Mouse (Mus musculus) CD4-positive naive resting alpha-beta T cell, adult 76 days (primary cell): ENCODE measurements around the gene Lingo4. TPM values are rescaled to one million over a fixed set of nuclear protein-coding genes. Genes with fewer than 3 reads are reported as not detected.

Experiments
- total RNA-seq: library from RNA; stranded (reverse); gene quantifications from one replicate; pipeline ENCODE4 v1.2.4, GENCODE M21; 2023

Lingo4 gene
- not detected for total RNA-seq

GRCm38 (mm10) chr3:94398217-94398616 lies at the start of gene Lingo4:
Lingo4 (plus strand) TSS chr3:94398517.

GRCm38 (mm10) chr3:94362138-94362537 lies 36.2 kb upstream of the Lingo4 start, which contains the start of gene C2cd4d:
C2cd4d (plus strand) TSS chr3:94362438.

GRCm38 (mm10) chr3:94372641-94373040 lies 25.7 kb upstream of the Lingo4 start, which contains the start of gene Rorc:
Rorc (plus strand) TSS chr3:94372794.

GRCm38 (mm10) chr3:94413031-94413679 lies 14.8 kb downstream of the Lingo4 start, which contains the start of gene Tdrkh:
Tdrkh (plus strand) TSS chr3:94413273.

GRCm38 (mm10) chr3:94442951-94443596 lies 44.8 kb downstream of the Lingo4 start, which contains the start of gene Mrpl9:
Mrpl9 (plus strand) TSS chr3:94443318.

GRCm38 (mm10) chr3:94443597-94443964 lies 45.3 kb downstream of the Lingo4 start, which contains the start of gene Oaz3:
Oaz3 (minus strand) TSS chr3:94443915.

Other genes starting within 250 kb of the Lingo4 start
- gene Gm10696, start 220.3 kb upstream of the Lingo4 start, total RNA-seq: not detected
- not detected for gene Gm5286, start 201.8 kb upstream of the Lingo4 start, total RNA-seq
- not detected for gene Gm4778, start 134.5 kb upstream of the Lingo4 start, total RNA-seq
- 7.2 TPM for gene Them4, start 88.4 kb upstream of the Lingo4 start, total RNA-seq
- gene Them5, start 56.4 kb upstream of the Lingo4 start, total RNA-seq: not detected
- not detected for gene C2cd4d, start 36.1 kb upstream of the Lingo4 start, total RNA-seq
- gene Rorc, start 25.7 kb upstream of the Lingo4 start, total RNA-seq: not detected
- gene Tdrkh, start 14.8 kb downstream of the Lingo4 start, total RNA-seq: 5.8 TPM
- gene Mrpl9, start 44.8 kb downstream of the Lingo4 start, total RNA-seq: 80.5 TPM
- not detected for gene Oaz3, start 45.4 kb downstream of the Lingo4 start, total RNA-seq
- not detected for gene Celf3, start 79.8 kb downstream of the Lingo4 start, total RNA-seq
- gene Riiad1, start 81.8 kb downstream of the Lingo4 start, total RNA-seq: 4.9 TPM
- gene Snx27, start 184.2 kb downstream of the Lingo4 start, total RNA-seq: 29.5 TPM
- not detected for gene Gm10972, start 244.6 kb downstream of the Lingo4 start, total RNA-seq